Mouse (Mus musculus) Muller cell, postnatal 12 days (primary cell): ENCODE results near the gene Mug2.
"Not testable (repeated sequence)": the region's sequence is repeated elsewhere in the genome, so short reads cannot be mapped to it uniquely, and the experiment has no call there.

Source experiments
- DNase-seq: peaks from one replicate; pipeline ENCODE4 v3.0.0-alpha.2; 2015; ENCODE audit errors: inconsistent ontology term

Gene Mug2

DNA sequence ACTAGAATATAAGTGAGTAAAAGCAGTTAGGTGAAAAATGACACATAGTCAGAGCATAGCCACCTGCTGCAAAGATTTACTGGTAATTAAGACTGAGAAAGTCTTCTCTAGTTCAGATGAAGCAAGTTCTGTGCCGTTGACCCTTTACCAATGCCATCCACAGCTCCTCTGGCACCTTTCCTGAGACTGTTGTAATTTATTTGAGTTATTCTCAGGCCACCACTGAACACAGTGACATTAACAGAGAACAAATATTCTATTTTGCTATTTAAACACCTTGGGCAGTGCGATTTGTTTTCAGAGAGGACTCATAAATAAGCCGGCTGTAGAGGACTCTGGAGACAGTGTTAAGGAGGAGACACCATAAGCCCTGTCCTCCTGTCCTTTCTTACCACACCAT lies at the start of gene Mug2:
Gene Mug2 (plus strand): TSS at position 301 of the 400 bp plus-strand sequence.
- DNase-seq, result not testable (repeated sequence)

DNA sequence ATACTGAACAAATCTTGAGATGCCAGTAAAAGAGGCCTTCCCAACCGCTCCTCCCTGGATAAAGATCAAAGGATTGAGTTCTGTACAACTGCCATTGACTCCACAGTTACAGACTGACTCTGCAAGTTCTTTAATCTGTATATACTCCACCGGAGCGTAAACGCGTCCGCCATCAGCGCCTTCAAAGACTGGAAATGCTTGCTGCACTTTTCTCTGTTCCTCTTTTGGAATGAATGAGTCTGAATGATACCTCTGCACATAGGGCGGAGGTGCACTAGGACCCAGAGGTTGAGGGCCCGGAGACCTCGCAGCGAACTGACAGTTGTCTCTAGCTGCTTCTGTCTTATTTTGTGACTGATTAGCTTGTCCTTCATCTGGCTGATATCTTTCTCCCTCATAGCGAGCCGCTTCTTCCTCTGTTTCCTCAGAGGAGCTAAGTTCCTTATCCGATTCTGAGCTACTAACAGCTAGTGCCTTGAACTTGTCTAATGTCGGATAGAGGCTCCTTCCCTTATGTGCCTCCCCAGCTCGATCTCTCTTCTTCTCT lies 48.7 kb upstream of the Mug2 start:
- DNase-seq, result not testable (repeated sequence)

DNA sequence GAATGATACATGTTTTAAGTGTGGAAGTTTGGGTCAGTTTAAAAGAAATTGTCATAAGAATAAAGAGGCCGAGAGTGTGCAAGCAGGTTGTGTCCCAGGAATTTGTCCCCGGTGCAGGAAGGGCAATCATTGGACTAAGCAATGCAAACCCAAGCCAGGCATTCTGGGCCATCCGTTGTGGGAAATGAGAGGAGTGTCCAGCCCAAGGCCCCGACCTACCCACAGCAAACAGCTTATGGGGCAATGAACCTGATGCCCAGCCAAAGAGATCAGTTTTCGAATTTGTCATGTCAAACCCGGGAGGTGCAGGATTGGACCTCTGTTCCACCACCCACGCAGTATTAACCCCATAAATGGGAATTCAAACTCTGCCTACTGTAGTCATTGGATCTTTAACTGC lies 30.9 kb upstream of the Mug2 start:
- DNase-seq, result no peak

DNA sequence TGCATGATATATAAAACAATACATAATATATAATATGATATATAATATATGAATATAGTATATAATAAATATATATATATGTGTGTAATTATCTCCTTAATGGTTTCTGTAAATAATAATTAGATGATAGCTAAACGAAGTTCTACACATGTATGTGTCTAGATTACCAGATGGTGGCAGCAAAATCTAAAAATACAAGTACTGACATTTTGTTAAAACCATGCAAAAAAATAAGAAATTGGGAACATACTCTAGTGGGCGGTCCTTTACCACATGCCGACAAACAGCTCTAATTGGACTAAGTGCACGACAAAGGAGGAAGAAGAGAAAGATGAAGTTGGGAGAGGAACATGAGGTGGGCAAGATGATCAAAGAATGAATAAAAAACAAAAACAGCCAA lies 94.3 kb downstream of the Mug2 start:
- no peak for DNase-seq

DNA sequence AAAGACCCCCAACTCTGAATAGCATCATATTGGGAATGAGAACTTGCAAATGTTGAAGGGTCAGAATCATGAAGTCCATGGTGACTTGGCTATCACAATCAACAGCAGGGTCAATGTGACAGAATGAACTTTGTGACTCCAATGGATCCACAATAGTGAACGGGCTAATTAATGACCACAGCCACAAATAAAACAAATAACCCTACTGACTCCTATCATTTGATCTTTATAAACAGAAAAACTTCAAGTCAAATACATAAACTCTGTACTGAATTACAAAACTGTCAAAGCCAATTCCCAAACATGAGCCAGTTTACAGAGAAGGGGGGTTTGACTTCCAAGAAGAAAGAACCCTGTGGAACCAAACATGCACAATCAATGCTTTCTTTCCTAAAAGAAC lies 95.1 kb downstream of the Mug2 start:
- DNase-seq, result no peak

DNA sequence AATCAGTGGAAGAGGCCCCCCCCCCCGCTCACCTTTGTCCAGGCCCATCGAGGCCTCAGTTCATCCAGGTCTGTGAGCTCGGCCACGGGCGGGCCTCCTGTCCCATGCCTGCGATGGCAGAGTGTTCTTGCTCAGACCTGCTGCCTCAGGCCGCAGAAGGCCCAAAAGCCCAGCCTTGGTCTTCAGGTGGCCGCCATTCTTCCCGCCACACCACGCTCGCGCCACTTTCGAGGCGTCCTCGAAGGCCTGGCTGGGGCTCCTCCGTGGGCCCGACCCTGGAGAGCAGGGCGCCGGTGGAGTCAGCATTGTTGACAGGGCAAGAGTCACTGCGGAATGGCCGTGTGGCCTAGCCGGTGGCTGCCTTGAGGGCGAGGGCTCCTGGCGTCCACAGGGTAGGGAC lies 110.4 kb downstream of the Mug2 start:
- no peak for DNase-seq

DNA sequence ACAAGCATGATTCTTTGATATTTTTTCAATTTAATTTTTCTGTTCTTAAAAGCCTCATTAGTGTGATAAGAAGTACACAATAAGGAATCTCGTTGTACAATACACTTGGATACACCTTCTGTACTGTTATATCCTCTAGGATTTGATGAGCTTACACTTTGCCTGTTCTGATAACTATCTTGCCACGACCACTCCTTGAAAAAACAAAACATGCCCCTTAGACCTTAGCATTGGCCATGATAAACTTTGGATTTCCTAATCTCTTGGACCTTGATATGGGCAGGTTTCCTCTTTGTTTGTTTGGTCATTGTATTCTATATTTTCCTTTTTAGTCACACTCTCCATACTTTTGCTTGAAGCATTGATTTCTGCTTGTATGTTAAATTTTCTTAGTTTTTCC lies 123.0 kb downstream of the Mug2 start:
- no peak for DNase-seq
